Mouse (Mus musculus) spleen, postnatal 14 days (tissue): ENCODE measurements around the gene Dut.
"Not testable (repeated sequence)": the region's sequence is repeated elsewhere in the genome, so short reads cannot be mapped to it uniquely, and the experiment has no call there.

Experiments used
- DNase-seq, 2 experiments: peaks; one replicate each; pipeline ENCODE4 v3.0.0; 2021 to 2022; ENCODE audit warnings: low spot score in 2 of 2

Dut gene

GRCm38 (mm10) chr2:125254630-125255029 is 7.6 kb downstream of the Dut start:
- DNase-seq: no peak

GRCm38 (mm10) chr2:125255886-125256285 is 8.9 kb downstream of the Dut start:
- DNase-seq: no peak

- peak in 1 of 2 experiments; percentile 23 for DNase-seq
These were observed 12.5 kb downstream of the Dut start for GRCm38 (mm10) chr2:125259230-125260120.

- no peak for DNase-seq
These were observed 13.3 kb downstream of the Dut start for GRCm38 (mm10) chr2:125260326-125260725.

- DNase-seq: no peak
These were observed 16.1 kb downstream of the Dut start for GRCm38 (mm10) chr2:125263056-125263455.

GRCm38 (mm10) chr2:125263753-125264152 is 16.8 kb downstream of the Dut start:
- no peak for DNase-seq

GRCm38 (mm10) chr2:125268876-125269275 is 21.9 kb downstream of the Dut start:
- DNase-seq: no peak

GRCm38 (mm10) chr2:125275617-125276016 is 28.6 kb downstream of the Dut start:
- DNase-seq: no peak

- no peak for DNase-seq
These were observed 29.7 kb downstream of the Dut start for GRCm38 (mm10) chr2:125276692-125277091.

GRCm38 (mm10) chr2:125278474-125278873 is 31.5 kb downstream of the Dut start:
- no peak for DNase-seq

- not testable (repeated sequence) for DNase-seq
These were observed 33.0 kb downstream of the Dut start for GRCm38 (mm10) chr2:125279995-125280394.

GRCm38 (mm10) chr2:125282334-125283206 is 35.6 kb downstream of the Dut start:
- DNase-seq: no peak

- no peak for DNase-seq
These were observed 38.8 kb downstream of the Dut start for GRCm38 (mm10) chr2:125285777-125286176.

- DNase-seq: no peak
These were observed 43.4 kb downstream of the Dut start for GRCm38 (mm10) chr2:125290197-125290965.

GRCm38 (mm10) chr2:125291101-125291500 is 44.1 kb downstream of the Dut start:
- no peak for DNase-seq

- DNase-seq: no peak
These were observed 45.6 kb downstream of the Dut start for GRCm38 (mm10) chr2:125292616-125293015.

- DNase-seq: no peak
These were observed 47.0 kb downstream of the Dut start for GRCm38 (mm10) chr2:125293969-125294491.

GRCm38 (mm10) chr2:125295526-125295925 is 48.5 kb downstream of the Dut start:
- DNase-seq: no peak

GRCm38 (mm10) chr2:125298841-125299240 is 51.9 kb downstream of the Dut start:
- no peak for DNase-seq

- DNase-seq: no peak
These were observed 55.1 kb downstream of the Dut start for GRCm38 (mm10) chr2:125301877-125302624.

- no peak for DNase-seq
These were observed 55.6 kb downstream of the Dut start for GRCm38 (mm10) chr2:125302625-125302924.
